Mouse (Mus musculus): ENCODE results near the gene Paqr5.

DNA sequence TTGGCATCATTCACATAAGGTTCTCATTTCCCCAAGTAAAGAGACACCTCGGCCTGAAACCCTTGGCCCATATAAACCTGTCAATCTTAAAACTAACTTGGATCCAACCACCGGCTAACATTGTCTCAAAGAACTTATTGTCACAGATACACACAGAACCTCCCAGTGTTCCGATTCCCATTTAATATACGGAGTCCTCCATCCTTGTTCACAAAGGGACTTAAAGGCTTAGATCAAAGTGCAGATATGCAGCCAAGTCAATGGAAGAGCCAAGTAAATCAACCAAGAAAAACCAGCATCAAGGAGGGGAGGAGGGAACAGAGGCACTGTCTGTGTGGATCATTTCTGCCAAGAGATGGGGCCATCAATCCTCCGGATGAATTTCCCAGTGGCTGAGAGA is 121.1 kb downstream of the Paqr5 start:
- TF ChIP-seq POLR2A (IDR thresholded peaks at IDR 0.05; ENCODE audit: insufficient read depth, low read depth, low read length): no peak
- TF ChIP-seq CTCF (IDR thresholded peaks at IDR 0.05): no peak
